Mouse (Mus musculus): ENCODE results near the gene Mylk4. TPM values are rescaled to one million over a fixed set of nuclear protein-coding genes. Genes with fewer than 3 reads are reported as not detected.

Mylk4 gene
- total and polyA plus RNA-seq, 2 experiments from 2014 or later: 0.05 to 0.21 TPM

DNA sequence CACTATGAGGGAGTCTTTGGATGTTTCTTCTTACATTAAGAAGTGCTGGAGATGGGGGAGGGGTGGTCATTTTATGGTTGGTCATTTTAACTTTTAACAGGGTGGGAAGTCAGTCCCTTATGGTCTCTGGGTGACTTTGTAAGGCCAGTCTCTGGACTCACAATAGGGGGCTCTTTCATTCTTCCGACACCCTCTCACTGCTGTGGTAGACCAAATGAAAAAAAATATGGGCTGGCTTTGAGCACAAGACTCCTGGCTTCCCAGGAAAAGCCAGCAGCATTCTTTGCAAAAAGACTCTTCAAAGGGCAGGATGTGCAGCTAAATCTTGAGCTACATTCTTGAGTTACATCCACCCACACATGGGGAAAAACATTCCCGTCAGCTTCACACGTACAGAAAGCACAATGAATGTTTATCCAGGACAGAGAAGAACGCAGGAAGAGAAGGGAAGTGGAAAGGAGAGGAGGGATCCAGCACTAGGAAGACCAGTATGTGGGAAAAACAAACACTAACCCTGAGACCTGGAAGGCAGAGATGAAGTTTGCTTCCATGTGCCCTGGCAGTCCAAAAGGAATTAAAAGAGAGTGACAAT is 31.6 kb downstream of the Mylk4 start:
- Histone ChIP-seq H3K9me3 (ENCODE audit: low read length) (no peaks in the 10 kb centered on the region), H3K36me3 (ENCODE audit: insufficient read depth) (no peaks in the 10 kb centered on the region), H3K27me3 (ENCODE audit: insufficient read depth, low read length) (no peaks in the 10 kb centered on the region), H3K27ac (ENCODE audit: low read depth, low read length) (no peak overlapping the region), H3K4me3 (ENCODE audit: low read depth, low read length) (no peak overlapping the region), H3K9ac (no peak overlapping the region), H3K4me1 (ENCODE audit: insufficient read depth) (no peaks in the 10 kb centered on the region), H3K4me2 (ENCODE audit: low read depth) (no peak overlapping the region)
- no peak for TF ChIP-seq CTCF (IDR thresholded peaks at IDR 0.05; ENCODE audit: low read depth)
- no peak for ATAC-seq
- 67% methylated on average over 4 of the region's 4 CpGs for WGBS
- DNase-seq: no peak

DNA sequence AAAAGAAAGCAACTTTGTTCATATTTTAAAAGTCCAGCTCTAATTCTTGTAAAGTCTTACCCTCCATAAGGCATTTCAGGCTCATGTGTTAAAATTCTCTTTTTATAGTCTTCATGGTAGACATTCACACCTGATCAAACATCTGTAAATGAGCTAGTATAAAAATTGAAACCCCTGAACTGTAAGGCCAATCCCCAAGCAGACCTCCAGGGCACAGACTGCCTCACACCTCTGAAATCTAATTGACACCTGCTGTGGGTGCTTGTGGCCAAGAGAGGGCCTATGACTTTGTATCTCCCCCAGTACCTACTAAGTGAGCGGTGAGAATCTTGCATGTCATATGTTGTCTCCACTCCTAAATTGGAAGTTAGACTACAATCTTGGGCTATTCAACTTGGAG is 33.2 kb downstream of the Mylk4 start:
- no peak overlapping the region for H3K4me2 ChIP-seq (ENCODE audit: low read depth)
- no peaks in the 10 kb centered on the region for H3K27me3 ChIP-seq (ENCODE audit: insufficient read depth, low read length)
- no peaks in the 10 kb centered on the region for H3K9me3 ChIP-seq (ENCODE audit: low read length)
- H3K4me3 ChIP-seq (ENCODE audit: low read depth, low read length): no peak overlapping the region
- WGBS: 92% methylated on average over 1 of the region's 1 CpGs
- no peaks in the 10 kb centered on the region for H3K36me3 ChIP-seq (ENCODE audit: insufficient read depth)
- no peak for ATAC-seq
- no peak overlapping the region for H3K27ac ChIP-seq (ENCODE audit: low read depth, low read length)
- no peak for DNase-seq
- no peak overlapping the region for H3K9ac ChIP-seq
- H3K4me1 ChIP-seq (ENCODE audit: insufficient read depth): no peaks in the 10 kb centered on the region
- no peak for TF ChIP-seq CTCF (IDR thresholded peaks at IDR 0.05; ENCODE audit: low read depth)

DNA sequence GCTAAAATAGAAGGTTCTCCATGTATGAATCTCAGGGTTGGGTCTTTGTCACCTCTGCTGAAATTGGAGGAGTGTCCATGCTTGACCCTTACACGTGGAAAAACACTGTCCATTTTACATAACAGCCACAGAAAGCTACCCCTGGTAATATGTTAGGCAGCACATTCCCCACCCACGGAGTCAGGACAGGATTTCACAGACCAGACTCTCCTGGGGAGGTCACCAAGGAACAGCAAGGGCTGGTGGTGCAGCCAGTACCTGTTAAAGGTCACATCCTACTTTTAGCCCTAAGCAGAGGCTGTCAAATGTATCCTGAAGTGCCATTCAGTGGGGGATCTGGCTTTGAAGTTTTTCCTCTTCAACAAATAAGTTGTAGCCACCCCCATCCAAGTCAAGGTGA is 35.3 kb downstream of the Mylk4 start:
- H3K27me3 ChIP-seq (ENCODE audit: insufficient read depth, low read length): no peaks in the 10 kb centered on the region
- no peak overlapping the region for H3K4me3 ChIP-seq (ENCODE audit: low read depth, low read length)
- no peaks in the 10 kb centered on the region for H3K9me3 ChIP-seq (ENCODE audit: low read length)
- no peak for ATAC-seq
- H3K36me3 ChIP-seq (ENCODE audit: insufficient read depth): no peaks in the 10 kb centered on the region
- no peaks in the 10 kb centered on the region for H3K4me1 ChIP-seq (ENCODE audit: insufficient read depth)
- H3K9ac ChIP-seq: no peak overlapping the region
- no peak overlapping the region for H3K4me2 ChIP-seq (ENCODE audit: low read depth)
- no peak for DNase-seq
- no peak overlapping the region for H3K27ac ChIP-seq (ENCODE audit: low read depth, low read length)
- TF ChIP-seq CTCF (IDR thresholded peaks at IDR 0.05; ENCODE audit: low read depth): no peak
- WGBS: 49% methylated on average over 2 of the region's 2 CpGs

DNA sequence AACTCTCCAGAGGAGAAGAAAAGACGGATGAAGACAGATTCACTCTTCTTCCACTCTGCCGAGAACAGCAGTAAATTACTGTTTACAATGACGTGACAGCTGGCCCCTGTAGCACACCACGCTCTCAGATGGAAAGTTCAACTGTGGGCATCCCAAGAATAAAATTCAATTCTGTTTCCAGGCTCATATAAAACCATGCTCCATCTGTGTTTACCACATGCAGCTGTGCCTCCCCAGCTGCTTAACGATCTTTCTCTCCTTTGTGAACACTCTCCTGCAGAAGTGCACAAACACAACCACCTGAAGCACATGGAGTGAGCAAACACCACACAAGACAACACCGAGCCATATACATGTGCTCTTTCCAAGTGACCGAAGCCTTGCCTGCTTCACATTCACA is 42.6 kb downstream of the Mylk4 start:
- ATAC-seq (peak; percentile 58), DNase-seq (peak; percentile 3)
- Histone ChIP-seq H3K9me3 (ENCODE audit: low read length) (no peaks in the 10 kb centered on the region), H3K27me3 (ENCODE audit: insufficient read depth, low read length) (no peaks in the 10 kb centered on the region), H3K9ac (no peak overlapping the region), H3K27ac (ENCODE audit: low read depth, low read length) (no peak overlapping the region), H3K4me2 (ENCODE audit: low read depth) (no peak overlapping the region), H3K4me3 (ENCODE audit: low read depth, low read length) (no peak overlapping the region), H3K36me3 (ENCODE audit: insufficient read depth) (no peaks in the 10 kb centered on the region), H3K4me1 (ENCODE audit: insufficient read depth) (no peaks in the 10 kb centered on the region)
- WGBS: 57% methylated on average over 7 of the region's 7 CpGs
- no peak for TF ChIP-seq CTCF (IDR thresholded peaks at IDR 0.05; ENCODE audit: low read depth)

DNA sequence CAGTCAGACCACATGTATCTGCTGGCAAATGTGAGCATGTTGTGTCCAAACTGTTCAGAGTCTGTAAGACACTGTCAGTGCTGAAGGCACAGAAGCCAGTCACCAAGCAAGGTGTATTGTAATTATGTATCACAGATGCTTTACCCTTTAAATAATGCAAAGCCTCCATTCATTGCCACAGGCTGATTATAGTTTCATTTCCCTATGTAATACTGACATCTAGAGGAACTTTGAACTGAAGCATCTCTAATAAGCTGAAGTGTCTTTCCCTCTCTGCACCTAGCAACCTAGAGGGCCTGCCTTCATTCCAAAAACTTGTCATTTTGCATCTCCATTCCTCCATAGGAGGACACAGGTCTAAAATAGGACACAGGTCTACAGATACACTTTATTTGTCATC is 52.5 kb downstream of the Mylk4 start:
- TF ChIP-seq CTCF (IDR thresholded peaks at IDR 0.05; ENCODE audit: low read depth): peak; percentile 60
- Histone ChIP-seq H3K4me3 (ENCODE audit: low read depth, low read length) (no peak overlapping the region), H3K9me3 (ENCODE audit: low read length) (no peaks in the 10 kb centered on the region), H3K27me3 (ENCODE audit: insufficient read depth, low read length) (no peaks in the 10 kb centered on the region), H3K9ac (no peak overlapping the region), H3K4me1 (ENCODE audit: insufficient read depth) (no peaks in the 10 kb centered on the region), H3K27ac (ENCODE audit: low read depth, low read length) (no peak overlapping the region), H3K4me2 (ENCODE audit: low read depth) (no peak overlapping the region), H3K36me3 (ENCODE audit: insufficient read depth) (no peaks in the 10 kb centered on the region)
- ATAC-seq: peak; percentile 69
- DNase-seq: peak; percentile 21

DNA sequence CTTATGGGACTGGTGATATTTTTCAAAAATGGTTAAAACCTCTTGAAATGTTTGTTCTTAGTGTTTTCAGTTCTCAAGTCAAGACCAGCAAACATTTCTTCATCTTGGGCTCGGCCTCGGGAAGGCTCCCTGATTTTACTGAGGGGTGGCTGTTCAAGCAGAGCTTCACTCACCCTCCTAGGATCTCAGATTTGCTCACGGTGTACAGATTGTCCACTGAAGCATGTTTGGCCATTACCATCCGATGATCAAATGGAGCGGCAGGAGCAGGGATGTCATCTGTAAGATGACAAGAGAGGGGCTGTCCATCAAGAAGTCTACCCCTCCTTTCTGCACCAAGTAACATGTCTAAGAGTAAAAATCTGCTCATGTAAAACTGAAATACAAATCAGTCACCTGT is 59.1 kb downstream of the Mylk4 start:
- Histone ChIP-seq H3K9ac (no peak overlapping the region), H3K4me3 (ENCODE audit: low read depth, low read length) (no peak overlapping the region), H3K4me1 (ENCODE audit: insufficient read depth) (no peaks in the 10 kb centered on the region), H3K27ac (ENCODE audit: low read depth, low read length) (no peak overlapping the region), H3K36me3 (ENCODE audit: insufficient read depth) (no peaks in the 10 kb centered on the region), H3K9me3 (ENCODE audit: low read length) (no peaks in the 10 kb centered on the region), H3K4me2 (ENCODE audit: low read depth) (no peak overlapping the region), H3K27me3 (ENCODE audit: insufficient read depth, low read length) (no peaks in the 10 kb centered on the region)
- no peak for ATAC-seq
- no peak for DNase-seq
- TF ChIP-seq CTCF (IDR thresholded peaks at IDR 0.05; ENCODE audit: low read depth): no peak
- WGBS: 93% methylated on average over 5 of the region's 5 CpGs

DNA sequence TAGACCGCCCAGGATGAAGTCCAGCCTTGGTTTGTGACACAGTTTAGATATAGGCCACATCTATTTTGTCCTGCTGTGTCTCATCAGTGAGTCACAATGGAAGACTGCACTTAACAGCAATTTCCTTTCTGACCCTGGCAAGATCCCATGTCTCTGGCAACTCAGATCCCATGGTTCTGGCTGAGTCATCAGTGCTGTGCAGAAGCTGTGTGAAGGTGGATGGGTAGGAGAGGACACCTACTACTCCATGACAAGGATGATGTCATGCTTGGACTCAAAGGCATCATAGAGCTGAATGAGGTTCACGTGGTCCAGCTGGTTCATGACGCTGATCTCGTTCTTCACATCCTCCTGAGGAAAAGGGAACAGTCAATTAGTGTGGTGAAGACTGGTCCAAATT is 62.0 kb downstream of the Mylk4 start:
- H3K4me3 ChIP-seq (ENCODE audit: low read depth, low read length): no peak overlapping the region
- no peaks in the 10 kb centered on the region for H3K9me3 ChIP-seq (ENCODE audit: low read length)
- no peak for TF ChIP-seq CTCF (IDR thresholded peaks at IDR 0.05; ENCODE audit: low read depth)
- WGBS: 92% methylated on average over 4 of the region's 4 CpGs
- DNase-seq: no peak
- H3K4me2 ChIP-seq (ENCODE audit: low read depth): no peak overlapping the region
- H3K36me3 ChIP-seq (ENCODE audit: insufficient read depth): no peaks in the 10 kb centered on the region
- H3K4me1 ChIP-seq (ENCODE audit: insufficient read depth): no peaks in the 10 kb centered on the region
- no peaks in the 10 kb centered on the region for H3K27me3 ChIP-seq (ENCODE audit: insufficient read depth, low read length)
- no peak overlapping the region for H3K9ac ChIP-seq
- H3K27ac ChIP-seq (ENCODE audit: low read depth, low read length): no peak overlapping the region
- ATAC-seq: no peak
